Mouse (Mus musculus) spleen, adult 2 months (tissue): Measurements from ENCODE around the gene Eml6.

ENCODE experiments used
- CTCF ChIP-seq: fragments of 200-500 bp; IDR thresholded peaks from 2 replicates; pipeline ENCODE4 v1.5.1; 2011; ENCODE audit warnings: mild to moderate bottlenecking, inconsistent platforms; ENCODE audit not compliant: insufficient read depth, insufficient read length, insufficient replicate concordance; ENCODE audit errors: extremely low read depth
- POLR2A ChIP-seq: fragments of 200-500 bp; IDR thresholded peaks from 2 replicates; pipeline ENCODE4 v1.6.1; 2011; ENCODE audit warnings: low read depth, low read length, inconsistent platforms

DNA sequence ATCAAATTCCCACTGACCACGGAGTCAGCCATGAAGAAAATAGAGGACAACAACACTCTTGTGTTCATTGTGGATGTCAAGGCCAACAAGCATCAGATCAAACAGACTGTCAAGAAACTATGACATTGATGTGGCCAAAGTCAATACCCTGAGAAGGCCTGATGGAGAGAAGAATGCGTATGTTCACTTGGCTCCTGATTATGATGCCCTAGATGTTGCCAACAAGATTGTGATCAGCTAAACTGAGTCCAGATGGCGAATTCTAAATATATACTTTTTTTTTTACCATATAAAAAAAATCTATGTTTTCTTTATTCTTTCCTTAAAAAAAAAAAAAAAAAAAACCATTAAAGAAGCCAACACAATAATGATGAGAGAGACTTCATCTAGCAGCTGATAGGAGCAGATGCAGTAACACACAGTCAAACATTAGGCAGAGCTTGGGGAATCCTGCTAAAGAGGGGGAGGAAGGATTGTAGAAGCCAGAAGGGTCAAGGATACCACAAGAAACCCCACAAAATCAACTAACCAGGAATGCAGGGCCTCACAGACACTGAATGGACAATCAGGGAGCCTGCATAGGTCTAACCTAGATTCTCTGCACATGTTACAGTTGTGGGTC lies 185.1 kb downstream of the Eml6 start:
- TF ChIP-seq POLR2A (no peak), CTCF (no peak)
